Comparison of ENCODE assay signal across 10 mouse cellular contexts in the genomic region with DNA sequence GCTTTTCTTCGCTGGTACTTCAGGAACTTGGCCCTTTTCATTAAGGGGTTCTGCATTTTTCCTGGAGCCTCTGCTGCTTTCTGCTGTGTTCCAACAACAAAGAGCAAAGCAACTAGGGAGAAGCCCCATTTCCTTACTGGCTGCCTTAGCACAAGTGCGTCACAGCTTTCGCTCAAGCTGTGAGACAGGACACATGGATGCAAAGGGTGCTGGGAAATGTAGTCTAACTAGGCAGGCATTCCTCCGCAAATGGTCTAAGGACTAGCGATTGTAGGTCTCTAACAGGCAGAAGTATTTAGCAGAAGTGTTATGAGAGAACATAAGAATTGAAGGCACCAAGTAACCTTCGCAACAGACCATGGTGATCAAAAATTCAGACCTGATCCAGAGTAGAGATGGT.
DNase-seq lines count a peak whose midpoint lies in the region; ATAC-seq lines count a peak whose summit lies in the region.
"Had no signal": no experiment of that assay in that cellular context is flagged by ENCODE, and none has a peak within 500 bp of the region (broad histone marks: within the 10 kb centered on the region; RNA-seq: fewer than 3 reads in every experiment).

No protein-coding gene starts in this region.

- H3K36me3 ChIP-seq in kidney, embryonic 15.5 days: no peaks in the 10 kb centered on the region
- no peaks in the 10 kb centered on the region for H3K36me3 ChIP-seq in embryonic facial prominence, embryonic 11.5 days (replicated peaks; ENCODE audit: control insufficient read depth, insufficient read depth, low read depth, low read length)
- H3K36me3 ChIP-seq in midbrain, embryonic 12.5 days: no peaks in the 10 kb centered on the region

- no peaks in the 10 kb centered on the region for H3K4me1 ChIP-seq in kidney, embryonic 15.5 days
- no peaks in the 10 kb centered on the region for H3K4me1 ChIP-seq in embryonic facial prominence, embryonic 11.5 days (ENCODE audit: control insufficient read depth, insufficient read depth, low read length)
- H3K4me1 ChIP-seq in midbrain, embryonic 12.5 days: no peaks in the 10 kb centered on the region

- WGBS in kidney, embryonic 15.5 days: 49% methylated on average over 6 of the region's 6 CpGs
- WGBS in embryonic facial prominence, embryonic 11.5 days: 53% methylated on average over 6 of the region's 6 CpGs
- WGBS in midbrain, embryonic 12.5 days: 56% methylated on average over 6 of the region's 6 CpGs

- H3K27me3 ChIP-seq in kidney, embryonic 15.5 days: no peaks in the 10 kb centered on the region
- no peaks in the 10 kb centered on the region for H3K27me3 ChIP-seq in embryonic facial prominence, embryonic 11.5 days (ENCODE audit: control insufficient read depth, insufficient read depth, low read length)
- no peaks in the 10 kb centered on the region for H3K27me3 ChIP-seq in midbrain, embryonic 12.5 days
- H3K27me3 ChIP-seq: CH12.LX had no signal

- H3K4me2 ChIP-seq in kidney, embryonic 15.5 days: 0 out of 2 replicates have a peak overlapping the region, but pooled peaks have one; percentile 10
- H3K4me2 ChIP-seq in embryonic facial prominence, embryonic 11.5 days (ENCODE audit: low read depth, low read length): no peak overlapping the region
- 0 out of 2 replicates have a peak overlapping the region, but pooled peaks have one; percentile 5 for H3K4me2 ChIP-seq in midbrain, embryonic 12.5 days (replicated peaks)

- DNase-seq in kidney, adult 8-10 months: no peak
- DNase-seq in Muller cell, postnatal 12 days (ENCODE audit: inconsistent ontology term): peak; percentile 9
- peak; percentile 50 for DNase-seq in embryonic facial prominence, embryonic 11.5 days (ENCODE audit: low spot score)
- no peak for DNase-seq in T-cell, adult 2 months (ENCODE audit: low spot score)
- no peak for DNase-seq in ovary, postnatal 14 days (ENCODE audit: low spot score)
- DNase-seq in cerebellum, adult 8-10 months: no peak
- DNase-seq: adrenal gland, adult 8-10 months had no signal

- ATAC-seq in kidney, embryonic 15.5 days (replicated peaks; ENCODE audit: low FRiP score): no peak; the same call in 1 of the 2 replicates
- ATAC-seq in embryonic facial prominence, embryonic 11.5 days (replicated peaks; ENCODE audit: insufficient number of reproducible peaks, low FRiP score, low TSS enrichment, low read depth): 0 out of 2 replicates have a peak, but pooled peaks have one; percentile 62
- ATAC-seq in midbrain, embryonic 12.5 days (ENCODE audit: low FRiP score, low read depth): peak; percentile 70

- no peak overlapping the region for H3K27ac ChIP-seq in kidney, embryonic 15.5 days
- no peak overlapping the region for H3K27ac ChIP-seq in embryonic facial prominence, embryonic 11.5 days (replicated peaks; ENCODE audit: low read depth, low read length)
- no peak overlapping the region for H3K27ac ChIP-seq in midbrain, embryonic 12.5 days (replicated peaks)

- no peak overlapping the region for H3K4me3 ChIP-seq in kidney, embryonic 15.5 days (replicated peaks)
- no peak overlapping the region for H3K4me3 ChIP-seq in embryonic facial prominence, embryonic 11.5 days (ENCODE audit: low read depth, low read length)
- H3K4me3 ChIP-seq in midbrain, embryonic 12.5 days: no peak overlapping the region

- H3K9ac ChIP-seq in kidney, embryonic 15.5 days: no peak overlapping the region
- no peak overlapping the region for H3K9ac ChIP-seq in embryonic facial prominence, embryonic 11.5 days (replicated peaks; ENCODE audit: low read length)
- no peak overlapping the region for H3K9ac ChIP-seq in midbrain, embryonic 12.5 days (replicated peaks)

- H3K9me3 ChIP-seq in kidney, embryonic 15.5 days (replicated peaks): no peaks in the 10 kb centered on the region
- no peaks in the 10 kb centered on the region for H3K9me3 ChIP-seq in embryonic facial prominence, embryonic 11.5 days (replicated peaks; ENCODE audit: control insufficient read depth, low read length)
- H3K9me3 ChIP-seq in midbrain, embryonic 12.5 days: no peaks in the 10 kb centered on the region

Comparison
In these comparisons a context has a peak if more than half of its experiments do, and no peak if none do; other contexts are left out.
1. DNase-seq: peak in Muller cell, postnatal 12 days (single experiment) and embryonic facial prominence, embryonic 11.5 days (single experiment); none in kidney, adult 8-10 months (0 of 2), T-cell, adult 2 months (single experiment), ovary, postnatal 14 days (single experiment) and cerebellum, adult 8-10 months (single experiment).